In genomic region chr5:62706900-62707299, GRCm38 (mm10) we compare ENCODE assay signal across 8 mouse cellular contexts. TPM values are rescaled to one million over a fixed set of nuclear protein-coding genes. Genes with fewer than 3 reads are reported as not detected.
A peak's percentile ranks its signal among the peaks of the same experiment; 100 is the strongest.
DNase-seq lines count a peak whose midpoint lies in the region; ATAC-seq and TF ChIP-seq lines count a peak whose summit lies in the region.

No protein-coding gene starts in this region.

- intact Hi-C loops in heart, postnatal 14 days (cut with DNase I), result no loop called here

- H3K27ac ChIP-seq in heart, embryonic 12.5 days (ENCODE audit: poor library complexity, severe bottlenecking), result no peak overlapping the region
- H3K27ac ChIP-seq in forebrain, embryonic 13.5 days, result no peak overlapping the region
- peak overlapping the region; percentile 56 for H3K27ac ChIP-seq in layer of hippocampus, adult 2 months
- no peak overlapping the region for H3K27ac ChIP-seq in midbrain, embryonic 12.5 days (replicated peaks)

- no peak for ATAC-seq in heart, embryonic 12.5 days (ENCODE audit: insufficient number of reproducible peaks, low FRiP score)
- peak; percentile 89 for ATAC-seq in forebrain, embryonic 13.5 days
- ATAC-seq in midbrain, embryonic 12.5 days (ENCODE audit: low FRiP score, low read depth), result peak; percentile 93

- H3K36me3 ChIP-seq in heart, embryonic 12.5 days, result no peaks in the 10 kb centered on the region
- no peaks in the 10 kb centered on the region for H3K36me3 ChIP-seq in forebrain, embryonic 13.5 days (ENCODE audit: poor library complexity, severe bottlenecking)
- no peaks in the 10 kb centered on the region for H3K36me3 ChIP-seq in midbrain, embryonic 12.5 days

- H3K4me3 ChIP-seq in heart, embryonic 12.5 days, result no peak overlapping the region
- no peak overlapping the region for H3K4me3 ChIP-seq in forebrain, embryonic 13.5 days
- H3K4me3 ChIP-seq in layer of hippocampus, adult 2 months, result peak overlapping the region; percentile 25; the same call in 1 of the 2 replicates
- H3K4me3 ChIP-seq in midbrain, embryonic 12.5 days, result no peak overlapping the region

- no peaks in the 10 kb centered on the region for H3K27me3 ChIP-seq in heart, embryonic 12.5 days (replicated peaks)
- H3K27me3 ChIP-seq in forebrain, embryonic 13.5 days, result no peaks in the 10 kb centered on the region
- H3K27me3 ChIP-seq in midbrain, embryonic 12.5 days, result no peaks in the 10 kb centered on the region

- no peak overlapping the region for H3K4me2 ChIP-seq in heart, embryonic 12.5 days
- H3K4me2 ChIP-seq in forebrain, embryonic 13.5 days, result no peak overlapping the region
- no peak overlapping the region for H3K4me2 ChIP-seq in midbrain, embryonic 12.5 days (replicated peaks)

- 57% methylated on average over 7 of the region's 7 CpGs for WGBS in heart, embryonic 12.5 days
- WGBS in forebrain, embryonic 13.5 days, result 33% methylated on average over 7 of the region's 7 CpGs
- 36% methylated on average over 7 of the region's 7 CpGs for WGBS in midbrain, embryonic 12.5 days

- H3K9me3 ChIP-seq in heart, embryonic 12.5 days (replicated peaks), result no peaks in the 10 kb centered on the region
- H3K9me3 ChIP-seq in forebrain, embryonic 13.5 days (replicated peaks), result no peaks in the 10 kb centered on the region
- no peaks in the 10 kb centered on the region for H3K9me3 ChIP-seq in midbrain, embryonic 12.5 days

- no peaks in the 10 kb centered on the region for H3K4me1 ChIP-seq in heart, embryonic 12.5 days (replicated peaks)
- H3K4me1 ChIP-seq in forebrain, embryonic 13.5 days, result no peaks in the 10 kb centered on the region; the same call in 1 of the 2 replicates
- no peaks in the 10 kb centered on the region for H3K4me1 ChIP-seq in midbrain, embryonic 12.5 days

- TF ChIP-seq CTCF in layer of hippocampus, adult 2 months (conservative IDR thresholded peaks at IDR 0.05), result peak; percentile 91

- peak; percentile 9 for DNase-seq in heart, postnatal 14 days
- DNase-seq in brain, adult 2 months (ENCODE audit: low read depth, low spot score), result peak; percentile 88
- peak; percentile 67 to 74 for DNase-seq in layer of hippocampus, adult 2 months (ENCODE audit: low spot score in 2 of 2)
- no peak for DNase-seq in T-cell, adult 2 months (ENCODE audit: low spot score)
- no peak for DNase-seq in thymus, postnatal 14 days

- H3K9ac ChIP-seq in heart, embryonic 12.5 days, result no peak overlapping the region
- H3K9ac ChIP-seq in forebrain, embryonic 13.5 days, result no peak overlapping the region
- no peak overlapping the region for H3K9ac ChIP-seq in midbrain, embryonic 12.5 days (replicated peaks)

RNA-seq across cellular contexts. Expression of gene Arap2, which starts 59.1 kb away (rescaled TPM):
- total RNA-seq in heart, postnatal 14 days (2021), result 1 to 10 TPM; 8.7 to 9.2 TPM
- polyA plus RNA-seq in heart, embryonic 12.5 days (2016; fragmentation: Nextera tagmentation; extraction: Ambion mirVana), result 4.4 and 4.5 TPM in 2 replicates
- polyA plus RNA-seq in forebrain, embryonic 13.5 days (2015; fragmentation: Nextera tagmentation; extraction: Ambion mirVana), result 1.7 and 3.5 TPM in 2 replicates
- 10 to 100 TPM; 48.6 to 49.8 TPM for total RNA-seq in layer of hippocampus, adult 2 months (2021)
- polyA plus RNA-seq in midbrain, embryonic 12.5 days (2016; fragmentation: Nextera tagmentation; extraction: Ambion mirVana), result 1.1 and 1.6 TPM in 2 replicates

Comparison
In these comparisons a context has a peak if more than half of its experiments do, and no peak if none do; other contexts are left out.
1. DNase-seq: peak in heart, postnatal 14 days (2 of 2), brain, adult 2 months (single experiment) and layer of hippocampus, adult 2 months (2 of 2); none in T-cell, adult 2 months (single experiment) and thymus, postnatal 14 days (single experiment).